Mouse (Mus musculus) left cerebral cortex, postnatal 4 days (tissue): ENCODE data around the gene Rab37. TPM values are rescaled to one million over a fixed set of nuclear protein-coding genes. Genes with fewer than 3 reads are reported as not detected.

Experiments used
- DNase-seq: peaks from one replicate; pipeline ENCODE4 v3.0.0-alpha.2; 2022
- intact Hi-C: fragments of 180-260 bp; cut with DNase I; formaldehyde crosslinking; loops from one replicate; pipeline ENCODE4 v1.15.1; 2025
- total RNA-seq, 2 experiments: library from RNA; stranded (reverse); gene quantifications; 2 replicates each; pipeline ENCODE4 v1.2.3; 2021

Rab37 gene
- total RNA-seq, 2 experiments from 2014 or later = 0.38 to 0.68 TPM

GRCm38 (mm10) chr11:115189304-115189703, 98.1 kb downstream of the Rab37 start:
- intact Hi-C loops = no loop called here

DNA sequence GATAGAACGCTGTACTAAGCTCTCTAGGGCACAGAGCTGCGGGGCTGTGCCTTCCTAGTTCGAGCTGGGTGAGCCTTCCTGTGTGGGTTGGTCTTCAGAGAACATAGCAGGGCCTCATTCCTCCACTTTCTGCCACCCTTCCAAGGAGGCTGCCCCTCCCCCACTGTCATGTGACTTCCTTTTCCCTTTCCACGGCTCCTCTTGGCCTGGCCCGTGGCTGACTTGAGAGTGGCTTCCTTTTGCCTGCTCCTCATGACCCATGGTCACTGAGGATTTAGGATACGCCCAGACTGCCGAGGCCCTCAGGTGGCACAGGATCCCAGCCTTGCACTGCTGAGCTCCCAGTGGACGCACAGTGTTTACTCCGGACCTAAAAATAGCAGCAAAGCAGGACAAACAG, 100.9 kb downstream of the Rab37 start:
- DNase-seq = no peak

More at GRCm38 (mm10) chr11:115189304-115189703, 98.1 kb downstream of the Rab37 start:
- DNase-seq = no peak

GRCm38 (mm10) chr11:115194693-115195092, 103.5 kb downstream of the Rab37 start:
- intact Hi-C loops = no loop called here
- no peak for DNase-seq

More for the DNA sequence above, 100.9 kb downstream of the Rab37 start:
- intact Hi-C loops = no loop called here

DNA sequence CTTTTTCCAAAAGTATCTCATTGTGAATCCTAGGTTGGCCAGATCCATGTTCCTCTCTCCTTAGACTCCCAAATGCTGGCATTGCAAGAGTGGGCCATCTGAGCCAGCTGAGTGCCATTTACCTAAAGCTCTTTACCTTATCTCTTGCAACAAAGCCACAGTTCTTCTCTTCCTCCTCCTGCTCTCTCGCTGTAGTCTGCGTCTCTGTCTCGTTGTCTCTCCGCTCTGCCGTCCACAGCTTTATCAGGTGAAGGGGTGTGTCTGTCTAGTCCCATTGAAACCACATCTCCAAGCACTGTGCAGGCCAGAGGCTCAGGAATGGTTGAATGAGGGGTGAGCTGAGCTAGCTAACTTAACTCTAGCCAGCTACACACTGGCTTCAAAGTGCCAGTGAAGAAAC, 104.7 kb downstream of the Rab37 start:
- intact Hi-C loops = no loop called here
- DNase-seq = no peak

- intact Hi-C loops = no loop called here
- no peak for DNase-seq
These were observed 106.3 kb downstream of the Rab37 start for GRCm38 (mm10) chr11:115197558-115197957.

DNA sequence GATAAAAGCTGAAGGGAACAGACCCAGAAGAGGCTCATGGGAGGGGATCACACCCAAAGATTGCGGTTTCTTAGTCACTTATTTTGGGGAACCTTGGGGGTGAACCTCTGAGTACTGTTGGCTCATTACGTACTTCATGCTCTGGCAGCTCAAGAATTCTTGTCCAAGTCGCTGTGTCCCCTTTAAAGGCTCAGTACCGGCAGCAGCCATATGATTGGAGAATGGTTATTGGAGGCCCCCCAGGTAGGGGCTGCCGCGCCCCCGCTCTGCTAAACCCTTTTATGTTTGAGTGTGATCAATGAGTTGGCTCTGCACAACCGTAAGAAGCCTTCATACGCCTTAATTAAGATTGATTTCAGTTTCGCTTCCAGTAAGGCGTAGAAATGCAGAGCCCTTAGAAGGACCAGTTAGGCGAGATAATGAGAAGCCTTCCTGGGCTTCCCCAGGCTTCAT, 107.7 kb downstream of the Rab37 start:
- intact Hi-C loops = no loop called here
- no peak for DNase-seq

GRCm38 (mm10) chr11:115200520-115200919, 109.3 kb downstream of the Rab37 start:
- intact Hi-C loops = loop anchor here (5.0 to 10.0 kb wide), 2 partner anchors 72 to 154 kb away; no protein-coding TSS in a partner anchor
- DNase-seq = no peak

GRCm38 (mm10) chr11:115202316-115202715, 111.1 kb downstream of the Rab37 start:
- intact Hi-C loops = loop anchor here (5.0 to 10.0 kb wide), 2 partner anchors 70 to 152 kb away; no protein-coding TSS in a partner anchor
- peak; percentile 87 for DNase-seq

DNA sequence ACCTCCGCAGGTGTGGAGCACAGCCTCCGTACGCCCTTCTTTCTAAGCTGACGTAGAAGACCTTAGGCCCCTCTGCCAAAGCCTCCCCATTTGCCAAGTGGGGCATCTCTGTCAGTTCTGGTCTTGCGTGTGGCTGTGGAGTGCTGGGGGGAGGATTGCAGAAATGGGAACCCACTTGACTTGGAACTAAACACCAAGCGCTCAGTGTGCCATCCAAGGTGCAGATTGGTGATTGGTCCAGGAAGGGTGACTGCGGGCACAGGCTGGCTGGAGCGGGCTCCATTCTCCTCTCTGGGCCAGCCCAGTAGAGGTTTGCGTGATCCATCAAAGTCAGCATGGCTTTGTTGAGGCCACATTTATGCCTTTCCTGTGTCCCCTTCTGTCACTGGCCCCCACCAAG, 111.5 kb downstream of the Rab37 start:
- no peak for DNase-seq
- intact Hi-C loops = loop anchor here (5.0 to 10.0 kb wide), 2 partner anchors 70 to 152 kb away; no protein-coding TSS in a partner anchor

GRCm38 (mm10) chr11:115208126-115208525, 116.9 kb downstream of the Rab37 start:
- intact Hi-C loops = loop anchor here (10.0 kb wide), 1 partner anchor 147 kb away; no protein-coding TSS in a partner anchor
- peak; percentile 83 for DNase-seq

- peak; percentile 69 for DNase-seq
- intact Hi-C loops = loop anchor here (10.0 kb wide), 1 partner anchor 146 kb away; no protein-coding TSS in a partner anchor
These were observed 117.8 kb downstream of the Rab37 start for GRCm38 (mm10) chr11:115208776-115209732.

- intact Hi-C loops = loop anchor here (10.0 kb wide), 1 partner anchor 145 kb away; no protein-coding TSS in a partner anchor
- DNase-seq = no peak
These were observed 118.7 kb downstream of the Rab37 start for GRCm38 (mm10) chr11:115209958-115210357.

Other genes with a start within 250 kb of the Rab37 start
- gene Gprc5c, start 240.3 kb upstream of the Rab37 start, total RNA-seq = 1 to 10 TPM; 4.9 to 5.6 TPM
- under 1 TPM; 0.44 to 0.54 TPM for gene Cd300a, start 201.4 kb upstream of the Rab37 start, total RNA-seq
- gene Cd300lb, start 157.0 kb upstream of the Rab37 start, total RNA-seq = not detected
- gene Cd300c, start 122.3 kb upstream of the Rab37 start, total RNA-seq = not detected
- gene Cd300ld, start 101.5 kb upstream of the Rab37 start, total RNA-seq = under 1 TPM; 0.12 to 0.14 TPM
- gene Cd300c2, start 89.6 kb upstream of the Rab37 start, total RNA-seq = 1 to 10 TPM in 1 of 2 experiments, under 1 TPM in 1; 0.70 to 1.3 TPM
- not detected for gene Cd300ld2, start 75.2 kb upstream of the Rab37 start, total RNA-seq
- 1 to 10 TPM in 1 of 2 experiments, not detected in 1; 1.0 TPM for gene Cd300ld4, start 64.4 kb upstream of the Rab37 start, total RNA-seq
- under 1 TPM; 0.50 to 0.62 TPM for gene Cd300ld5, start 53.7 kb upstream of the Rab37 start, total RNA-seq
- gene Cd300ld3, start 43.0 kb upstream of the Rab37 start, total RNA-seq = under 1 TPM; 0.50 to 0.62 TPM
- gene Cd300e, start 29.3 kb upstream of the Rab37 start, total RNA-seq = not detected
- gene Cd300lf, start 42.6 kb downstream of the Rab37 start, total RNA-seq = under 1 TPM; 0.30 to 0.48 TPM
- 10 to 100 TPM; 38.7 to 41.3 TPM for gene Slc9a3r1, start 71.9 kb downstream of the Rab37 start, total RNA-seq
- 10 to 100 TPM; 18.1 to 18.2 TPM for gene Tmem104, start 96.1 kb downstream of the Rab37 start, total RNA-seq
- gene Nat9, start 96.4 kb downstream of the Rab37 start, total RNA-seq = 10 to 100 TPM; 12.5 to 15.6 TPM
- 1 to 10 TPM; 1.4 to 2.0 TPM for gene Grin2c, start 175.8 kb downstream of the Rab37 start, total RNA-seq
- gene Fdxr, start 185.6 kb downstream of the Rab37 start, total RNA-seq = 10 to 100 TPM; 24.4 to 25.8 TPM
- gene Fads6, start 206.2 kb downstream of the Rab37 start, total RNA-seq = 1 to 10 TPM; 2.9 to 4.1 TPM
- gene Otop2, start 215.7 kb downstream of the Rab37 start, total RNA-seq = not detected
- under 1 TPM in 1 of 2 experiments, not detected in 1; 0.24 TPM for gene Ush1g, start 230.6 kb downstream of the Rab37 start, total RNA-seq
- gene Otop3, start 243.3 kb downstream of the Rab37 start, total RNA-seq = under 1 TPM in 1 of 2 experiments, not detected in 1; 0.42 TPM